Mouse (Mus musculus): ENCODE results near the gene Prtn3.

DNA sequence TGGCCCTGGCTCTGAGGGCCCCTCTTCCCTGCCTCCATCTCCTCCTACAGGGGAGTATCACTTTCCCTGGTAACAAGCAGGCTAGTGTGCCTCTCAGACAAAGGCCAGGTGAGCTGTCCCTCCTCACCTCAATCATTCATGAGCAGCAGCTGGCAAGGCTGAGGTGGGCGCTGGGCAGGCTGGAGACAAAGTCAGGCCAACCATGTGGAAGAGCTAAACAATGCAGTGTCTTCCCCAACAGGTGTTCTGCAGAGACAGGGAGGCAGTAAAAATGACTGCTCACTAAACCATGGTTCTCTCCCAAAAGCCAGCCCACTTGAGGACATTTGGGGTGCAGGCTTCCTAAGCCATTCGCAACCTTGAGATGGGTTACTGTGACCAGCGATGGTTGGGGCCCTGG is 22.6 kb upstream of the Prtn3 start:
- TF ChIP-seq CTCF (IDR thresholded peaks at IDR 0.05; ENCODE audit: borderline replicate concordance, extremely low read depth, insufficient read depth, insufficient read length), result no peak
- TF ChIP-seq POLR2A (IDR thresholded peaks at IDR 0.05; ENCODE audit: borderline replicate concordance, extremely low read depth, insufficient read depth, insufficient read length, poor library complexity, severe bottlenecking), result no peak

All from brain, embryonic 14.5 days (tissue).